Mouse (Mus musculus) ovary, postnatal 36 days (tissue): ENCODE results near the gene Tcn2.
A peak's percentile ranks its signal among the peaks of the same experiment; 100 is the strongest.
"Not testable (repeated sequence)": the region's sequence is repeated elsewhere in the genome, so short reads cannot be mapped to it uniquely, and the experiment has no call there.

Source experiments
- DNase-seq: peaks from one replicate; pipeline ENCODE4 v3.0.0; 2022; ENCODE audit warnings: low spot score, mixed read lengths

Tcn2 gene

GRCm38 (mm10) chr11:3930019-3930418 is 1.9 kb downstream of the Tcn2 start:
- DNase-seq, result no peak

DNA sequence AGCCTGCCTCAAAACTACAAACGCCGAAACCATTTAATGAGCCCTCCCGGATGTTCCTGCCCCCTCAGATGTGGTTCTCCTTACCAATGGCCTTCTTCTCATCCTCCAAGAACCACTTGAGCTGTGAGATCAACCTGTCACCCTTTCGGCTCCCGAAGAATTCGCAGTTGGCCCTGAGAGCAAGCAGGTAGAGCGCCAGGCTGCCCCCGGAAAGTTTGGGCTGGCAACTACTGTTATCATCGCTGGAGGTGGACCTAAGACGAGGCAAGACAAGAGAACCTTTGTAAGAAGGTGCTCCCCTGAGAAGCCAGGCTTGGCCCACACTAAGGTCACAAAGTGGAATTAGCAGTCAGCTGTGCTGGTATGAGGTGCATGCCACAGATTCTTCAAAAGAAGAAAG is 6.0 kb downstream of the Tcn2 start:
- no peak for DNase-seq

DNA sequence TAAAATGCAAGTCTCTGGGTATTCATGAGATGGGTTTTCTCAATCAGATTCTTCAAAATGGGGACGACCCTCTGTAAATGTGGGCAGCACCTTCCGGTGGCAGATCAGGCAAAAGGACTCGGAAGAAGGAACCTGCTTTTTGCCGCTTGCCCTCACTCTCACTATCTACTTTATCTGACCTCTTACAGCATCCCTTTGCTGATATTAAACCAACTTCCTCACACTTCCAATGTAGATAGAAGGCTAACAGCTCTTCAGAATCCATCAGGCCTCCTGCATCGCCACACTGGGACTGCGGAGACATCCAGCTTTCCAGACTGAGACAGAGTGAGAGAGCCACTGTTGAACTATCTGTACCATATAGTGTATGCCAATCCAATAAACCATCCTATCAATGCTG is 9.2 kb downstream of the Tcn2 start:
- no peak for DNase-seq

DNA sequence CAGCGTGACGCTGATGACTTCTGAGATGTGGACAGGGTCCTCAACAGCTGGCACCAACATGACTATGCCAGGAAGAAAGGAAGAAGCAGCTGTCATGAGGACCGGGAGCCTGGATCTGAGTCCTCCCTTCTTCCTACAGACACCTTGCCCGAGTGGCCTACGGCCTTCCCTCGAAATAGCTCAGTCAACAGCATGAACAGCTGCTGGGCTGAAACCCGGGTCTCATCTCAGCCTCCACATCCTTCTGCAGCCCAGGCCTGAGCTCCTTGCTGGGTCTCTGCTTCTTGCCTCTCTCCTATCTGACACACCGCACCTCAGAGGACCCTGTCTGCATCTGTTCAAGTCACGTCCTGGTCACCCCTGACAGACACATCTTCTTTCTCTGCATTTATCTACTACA is 9.8 kb downstream of the Tcn2 start:
- DNase-seq, result no peak

DNA sequence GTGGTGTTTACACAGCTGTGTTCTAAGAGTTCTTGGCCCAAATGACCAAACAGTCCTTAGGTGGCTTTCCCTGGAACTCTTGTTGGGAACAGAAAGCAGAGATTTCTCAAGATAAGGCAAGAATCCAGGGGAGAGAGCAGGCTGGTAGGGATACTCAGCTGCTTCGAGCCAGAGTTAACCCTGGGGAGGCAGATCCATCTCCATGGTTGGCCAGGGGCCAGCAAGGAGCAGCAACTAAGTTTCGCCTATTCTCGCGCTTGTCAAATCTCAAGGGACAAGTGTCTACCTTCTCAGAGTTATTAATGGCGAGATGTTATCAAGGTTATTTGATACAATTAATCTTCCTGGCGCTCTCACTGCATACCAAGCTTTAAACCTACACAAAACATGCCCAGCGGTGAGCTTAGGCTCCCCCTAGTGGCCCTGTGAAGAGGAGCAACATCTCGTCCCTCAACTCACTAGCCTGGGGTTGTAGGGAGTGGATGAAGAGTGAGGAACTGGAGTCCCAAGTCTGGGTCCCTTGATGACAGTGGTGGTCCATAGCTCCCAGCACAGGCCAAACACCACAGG is 10.6 kb downstream of the Tcn2 start:
- peak; percentile 39 for DNase-seq

- no peak for DNase-seq
These were observed 11.5 kb downstream of the Tcn2 start for GRCm38 (mm10) chr11:3920476-3920875.

GRCm38 (mm10) chr11:3918738-3919137 is 13.2 kb downstream of the Tcn2 start:
- DNase-seq, result no peak

- peak; percentile 72 for DNase-seq
These were observed 17.7 kb downstream of the Tcn2 start, which contains the start of gene Slc35e4 for GRCm38 (mm10) chr11:3914109-3914840. TSS of gene Slc35e4 (minus strand) at chr11:3914664.

GRCm38 (mm10) chr11:3913316-3914108 is 18.4 kb downstream of the Tcn2 start:
- peak; percentile 92 for DNase-seq

GRCm38 (mm10) chr11:3912875-3913271 is 19.1 kb downstream of the Tcn2 start:
- DNase-seq, result peak; percentile 39

- DNase-seq, result no peak
These were observed 19.7 kb downstream of the Tcn2 start for GRCm38 (mm10) chr11:3912100-3912874.

GRCm38 (mm10) chr11:3911440-3911839 is 20.5 kb downstream of the Tcn2 start:
- DNase-seq, result not testable (repeated sequence)

DNA sequence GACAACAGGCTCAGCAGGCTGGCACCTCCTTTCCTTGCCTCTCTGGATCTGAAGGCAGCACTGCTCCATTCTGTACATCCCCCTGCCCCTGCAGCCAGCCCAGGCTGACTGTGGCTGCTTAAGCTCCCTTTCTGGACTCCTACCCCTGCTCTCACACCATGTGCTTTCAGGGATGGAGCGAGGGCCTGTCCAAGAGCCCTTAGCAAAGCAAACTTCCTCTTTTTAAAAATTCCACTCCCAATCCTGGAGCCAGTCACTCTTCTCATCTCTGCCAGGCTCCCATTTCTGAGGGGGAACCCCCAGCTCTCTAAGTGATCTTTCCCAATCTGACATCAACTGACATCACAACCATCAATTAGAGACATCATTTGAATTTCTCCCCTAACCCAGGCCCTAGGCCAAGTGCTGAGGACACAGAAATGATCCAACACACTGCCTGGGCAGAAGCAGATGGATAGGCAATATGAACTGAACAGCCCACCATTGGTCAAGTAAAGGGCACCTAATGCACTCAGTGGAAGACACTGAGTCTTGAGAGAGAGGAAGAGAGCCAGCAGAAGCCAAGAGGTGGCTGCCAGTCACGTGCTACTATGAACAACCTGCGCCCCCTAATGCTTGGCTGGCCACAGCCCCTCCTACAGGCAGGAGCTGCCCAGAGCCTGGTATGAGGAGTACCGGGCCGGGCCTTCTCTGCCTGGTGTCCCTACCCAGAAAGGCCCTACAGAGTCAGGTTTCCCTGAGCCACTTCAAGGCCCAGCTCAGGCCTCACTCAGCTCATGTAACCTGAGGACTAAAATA is 21.2 kb downstream of the Tcn2 start:
- DNase-seq, result no peak

GRCm38 (mm10) chr11:3909236-3909635 is 22.7 kb downstream of the Tcn2 start:
- no peak for DNase-seq

GRCm38 (mm10) chr11:3905446-3905845 is 26.5 kb downstream of the Tcn2 start:
- DNase-seq, result no peak

GRCm38 (mm10) chr11:3904673-3905072 is 27.3 kb downstream of the Tcn2 start:
- no peak for DNase-seq

- DNase-seq, result peak; percentile 74
These were observed 28.9 kb downstream of the Tcn2 start for GRCm38 (mm10) chr11:3903046-3903445.

GRCm38 (mm10) chr11:3902516-3902915 is 29.4 kb downstream of the Tcn2 start:
- DNase-seq, result no peak

DNA sequence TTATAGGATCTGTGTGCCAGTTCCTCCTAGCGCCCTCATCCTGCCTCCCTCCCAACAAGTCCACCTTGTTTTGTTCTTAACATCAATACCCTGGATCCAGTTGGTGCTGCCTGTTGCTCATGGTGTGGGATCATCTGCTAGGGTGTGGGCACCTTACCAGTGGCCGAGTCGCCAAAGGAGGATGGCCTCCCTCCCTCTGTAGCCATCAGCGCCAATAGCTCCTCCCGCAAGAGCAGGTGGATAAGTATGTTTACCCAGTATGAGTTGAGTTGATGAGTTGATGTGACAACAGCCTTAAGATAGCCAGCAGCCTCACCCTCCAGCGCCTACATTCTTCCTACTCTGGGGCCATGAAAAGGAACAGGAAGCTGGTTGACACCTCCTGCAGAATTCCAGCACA is 31.7 kb downstream of the Tcn2 start:
- DNase-seq, result no peak

- DNase-seq, result no peak
These were observed 36.0 kb downstream of the Tcn2 start for GRCm38 (mm10) chr11:3895933-3896332.

GRCm38 (mm10) chr11:3895458-3895857 is 36.5 kb downstream of the Tcn2 start:
- no peak for DNase-seq
